Mouse (Mus musculus) heart, adult 2 months (tissue): ENCODE results near the gene Gm3854. TPM values are rescaled to one million over a fixed set of nuclear protein-coding genes. Genes with fewer than 3 reads are reported as not detected.

ENCODE experiments used
- DNase-seq, 2 experiments: peaks; one replicate each; pipeline ENCODE4 v3.0.0; 2021
- H3K27ac ChIP-seq: fragments of 200-600 bp; 2 replicates; pipeline ENCODE4 v1.8.1; 2022
- H3K27me3 ChIP-seq: fragments of 200-500 bp; 2 replicates; pipeline ENCODE4 v1.6.1; 2012; ENCODE audit warnings: mild to moderate bottlenecking, low read length, inconsistent platforms, mixed read lengths; ENCODE audit not compliant: control insufficient read depth, insufficient read depth
- H3K36me3 ChIP-seq: fragments of 200-500 bp; 2 replicates; pipeline ENCODE4 v1.6.1; 2012; ENCODE audit warnings: low read length, inconsistent platforms; ENCODE audit not compliant: control insufficient read depth, insufficient read depth
- H3K4me1 ChIP-seq: fragments of 200-500 bp; 2 replicates; pipeline ENCODE4 v1.6.1; 2011; ENCODE audit warnings: low read length; ENCODE audit not compliant: control insufficient read depth, insufficient read depth
- H3K4me3 ChIP-seq: fragments of 200-600 bp; 2 replicates; pipeline ENCODE4 v1.8.1; 2022
- H3K79me2 ChIP-seq: fragments of 200-500 bp; replicated peaks from 2 replicates; pipeline ENCODE4 v1.6.1; 2012; ENCODE audit warnings: mild to moderate bottlenecking, inconsistent platforms, low read length, moderate library complexity, mixed read lengths; ENCODE audit not compliant: control insufficient read depth, insufficient read depth
- H3K9ac ChIP-seq: fragments of 200-500 bp; 2 replicates; pipeline ENCODE4 v1.6.1; 2012; ENCODE audit warnings: low read depth, mild to moderate bottlenecking, control low read depth, inconsistent platforms, low read length, mixed read lengths
- CTCF ChIP-seq: fragments of 200-600 bp; IDR thresholded peaks from 2 replicates; pipeline ENCODE4 v1.8.1; 2022; ENCODE audit warnings: antibody characterized with exemption, mild to moderate bottlenecking, moderate library complexity
- EP300 ChIP-seq: fragments of 200-500 bp; IDR thresholded peaks from 2 replicates; pipeline ENCODE4 v1.6.1; 2011; ENCODE audit warnings: low read depth, low read length, control low read depth; ENCODE audit not compliant: insufficient read depth
- POLR2A ChIP-seq: fragments of 200-500 bp; IDR thresholded peaks from 2 replicates; pipeline ENCODE4 v1.6.1; 2011; ENCODE audit warnings: mild to moderate bottlenecking, low read depth, low read length, control low read depth; ENCODE audit not compliant: insufficient read depth
- WGBS: fragments of 180-500 bp; shearing (Covaris S2); methylation state at CpG from one replicate; pipeline ENCODE4 v1.1.7; 2018; 5-methylcytosine and 5-hydroxymethylcytosine counted together
- intact Hi-C: fragments of 180-260 bp; cut with DNase I; formaldehyde crosslinking; loops from one replicate; pipeline ENCODE4 v1.15.1; 2025
- polyA plus RNA-seq: library from polyadenylated mRNA; depleted of rRNA; stranded (reverse); fragments of >200 nt; gene quantifications from 2 replicates; pipeline ENCODE4 v1.2.3, GENCODE M21; 2012
- total RNA-seq, 2 experiments: library from RNA; stranded (reverse); gene quantifications; 2 replicates each; pipeline ENCODE4 v1.2.3; 2021

Gm3854 gene
- total and polyA plus RNA-seq, 3 experiments = 0.08 to 0.52 (median 0.20) TPM

GRCm38 (mm10) chr7:6344124-6344523, 565 bp downstream of the Gm3854 start:
- Histone ChIP-seq H3K9ac (no peak overlapping the region), H3K4me1 (no peaks in the 10 kb centered on the region), H3K27me3 (no peaks in the 10 kb centered on the region), H3K36me3 (no peaks in the 10 kb centered on the region), H3K4me3 (peak overlapping the region; percentile 57), H3K27ac (no peak overlapping the region), H3K79me2 (no peaks in the 10 kb centered on the region)
- TF ChIP-seq EP300 = no peak
- no peak for TF ChIP-seq CTCF
- no peak for TF ChIP-seq POLR2A
- no peak for DNase-seq
- WGBS = 32% methylated on average over 10 of the region's 10 CpGs
- intact Hi-C loops = no loop called here

GRCm38 (mm10) chr7:6358121-6358520, 14.6 kb downstream of the Gm3854 start:
- intact Hi-C loops = no loop called here
- no peak for TF ChIP-seq CTCF
- no peak for TF ChIP-seq POLR2A
- TF ChIP-seq EP300 = no peak

GRCm38 (mm10) chr7:6358937-6359590, 15.5 kb downstream of the Gm3854 start:
- TF ChIP-seq CTCF = peak; percentile 83
- TF ChIP-seq POLR2A = no peak
- no peak for TF ChIP-seq EP300
- no peaks in the 10 kb centered on the region for H3K36me3 ChIP-seq
- intact Hi-C loops = loop anchor here (1.0 kb wide), 3 partner anchors 71 to 578 kb away; no protein-coding TSS in a partner anchor
- no peak for DNase-seq
- no peak overlapping the region for H3K27ac ChIP-seq
- H3K27me3 ChIP-seq = no peaks in the 10 kb centered on the region
- H3K9ac ChIP-seq = no peak overlapping the region
- H3K4me3 ChIP-seq = no peak overlapping the region
- peaks cover 1% of the 10 kb centered on the region; the same call in 1 of the 2 replicates for H3K4me1 ChIP-seq
- no peaks in the 10 kb centered on the region for H3K79me2 ChIP-seq
- WGBS = 53% methylated on average over 10 of the region's 10 CpGs

More at GRCm38 (mm10) chr7:6358121-6358520, 14.6 kb downstream of the Gm3854 start:
- peaks cover 1% of the 10 kb centered on the region; the same call in 1 of the 2 replicates for H3K4me1 ChIP-seq
- H3K27ac ChIP-seq = no peak overlapping the region
- H3K79me2 ChIP-seq = no peaks in the 10 kb centered on the region
- H3K9ac ChIP-seq = no peak overlapping the region
- no peak overlapping the region for H3K4me3 ChIP-seq
- H3K27me3 ChIP-seq = no peaks in the 10 kb centered on the region
- WGBS = 50% methylated on average over 2 of the region's 2 CpGs
- DNase-seq = peak; percentile 44 to 45
- no peaks in the 10 kb centered on the region for H3K36me3 ChIP-seq

GRCm38 (mm10) chr7:6360477-6361060, 17.0 kb downstream of the Gm3854 start:
- Histone ChIP-seq H3K79me2 (no peaks in the 10 kb centered on the region), H3K9ac (no peak overlapping the region), H3K27me3 (no peaks in the 10 kb centered on the region), H3K4me3 (no peak overlapping the region), H3K4me1 (peaks cover 1% of the 10 kb centered on the region; the same call in 1 of the 2 replicates), H3K27ac (no peak overlapping the region), H3K36me3 (no peaks in the 10 kb centered on the region)
- no peak for TF ChIP-seq POLR2A
- TF ChIP-seq EP300 = no peak
- TF ChIP-seq CTCF = no peak
- 25% methylated on average over 6 of the region's 9 CpGs for WGBS
- intact Hi-C loops = loop anchor here (5.0 kb wide), 5 partner anchors 52 to 937 kb away; partner anchors contain the start of genes Gm20715, Gm45844 and Zfp444
- DNase-seq = no peak

GRCm38 (mm10) chr7:6361756-6362155, 18.2 kb downstream of the Gm3854 start:
- Histone ChIP-seq H3K36me3 (no peaks in the 10 kb centered on the region), H3K27ac (peak overlapping the region; percentile 56; the same call in 1 of the 2 replicates), H3K79me2 (no peaks in the 10 kb centered on the region), H3K9ac (peak overlapping the region; percentile 56), H3K4me1 (peaks cover 1% of the 10 kb centered on the region; the same call in 1 of the 2 replicates), H3K27me3 (no peaks in the 10 kb centered on the region), H3K4me3 (peak overlapping the region; percentile 75)
- TF ChIP-seq CTCF (no peak), POLR2A (no peak), EP300 (no peak)
- WGBS = 25% methylated on average over 7 of the region's 7 CpGs
- DNase-seq = no peak
- intact Hi-C loops = loop anchor here (2.0 to 5.0 kb wide), 6 partner anchors 51 to 936 kb away; partner anchors contain the start of genes Gm20715, Gm45844, Zfp444 and Zfp667

GRCm38 (mm10) chr7:6362268-6363046, 18.9 kb downstream of the Gm3854 start:
- peak; percentile 97 for DNase-seq
- peaks cover 1% of the 10 kb centered on the region; the same call in 1 of the 2 replicates for H3K4me1 ChIP-seq
- H3K27me3 ChIP-seq = no peaks in the 10 kb centered on the region
- H3K79me2 ChIP-seq = no peaks in the 10 kb centered on the region
- WGBS = under 1% methylated on average over 38 of the region's 38 CpGs
- TF ChIP-seq EP300 (no peak), POLR2A (no peak), CTCF (no peak)
- no peaks in the 10 kb centered on the region for H3K36me3 ChIP-seq
- H3K4me3 ChIP-seq = peak overlapping the region; percentile 75
- peak overlapping the region; percentile 56 for H3K9ac ChIP-seq
- peak overlapping the region; percentile 71 for H3K27ac ChIP-seq
- intact Hi-C loops = loop anchor here (1.0 to 5.0 kb wide), 7 partner anchors 21 to 935 kb away; partner anchors contain the start of genes Gm20715, Gm45844, Zfp28 and Zfp444
